Mouse (Mus musculus): ENCODE data around the gene Rps21.

DNA sequence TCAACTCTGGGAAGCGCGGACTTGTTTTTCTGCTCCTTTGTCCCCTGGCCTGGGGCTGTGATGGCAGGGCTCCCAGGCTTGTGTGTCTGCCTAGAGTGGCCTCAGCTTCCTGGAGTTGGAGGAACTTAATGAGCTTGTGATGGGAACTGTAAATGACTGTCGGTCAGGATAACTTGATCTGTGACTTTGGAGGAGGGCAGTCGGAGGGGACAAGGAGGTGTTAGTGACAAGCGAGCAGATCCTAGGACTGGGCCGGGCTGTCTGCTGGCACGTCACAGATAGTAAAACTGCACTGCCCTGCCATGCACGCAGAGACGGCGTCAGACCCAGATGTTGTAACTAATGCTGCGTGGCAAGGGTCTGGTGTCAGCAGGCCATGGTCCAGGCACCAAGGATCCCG is 46.3 kb downstream of the Rps21 start:
- TF ChIP-seq POLR2A (IDR thresholded peaks at IDR 0.05; ENCODE audit: insufficient read depth, low read depth, low read length), result no peak
- TF ChIP-seq CTCF (IDR thresholded peaks at IDR 0.05; ENCODE audit: insufficient read depth, low read depth, low read length), result no peak
